Mouse (Mus musculus) layer of hippocampus, adult 9-11 months (tissue): Measurements from ENCODE around the gene Gm12185.
"Not testable (repeated sequence)": the region's sequence is repeated elsewhere in the genome, so short reads cannot be mapped to it uniquely, and the experiment has no call there.

Source experiments
- DNase-seq: peaks from one replicate; pipeline ENCODE4 v3.0.0; 2022

Gm12185 gene

GRCm38 (mm10) chr11:48991740-48992520, at the start of gene Gm12185:
Gm12185 (minus strand) TSS chr11:48992226.
- not testable (repeated sequence) for DNase-seq

GRCm38 (mm10) chr11:49012074-49012473, 20.0 kb upstream of the Gm12185 start:
- not testable (repeated sequence) for DNase-seq

- DNase-seq: not testable (repeated sequence)
Measured at GRCm38 (mm10) chr11:49006785-49007184, 14.8 kb upstream of the Gm12185 start.

- not testable (repeated sequence) for DNase-seq
Measured at GRCm38 (mm10) chr11:49006317-49006716, 14.3 kb upstream of the Gm12185 start.

- DNase-seq: not testable (repeated sequence)
Measured at GRCm38 (mm10) chr11:49000411-49000810, 8.4 kb upstream of the Gm12185 start.

GRCm38 (mm10) chr11:48994018-48994417, 2.0 kb upstream of the Gm12185 start, which contains the start of gene Tgtp1:
Tgtp1 (minus strand) TSS chr11:48994172.
- not testable (repeated sequence) for DNase-seq

- DNase-seq: not testable (repeated sequence)
Measured at GRCm38 (mm10) chr11:48993296-48993695, 1.3 kb upstream of the Gm12185 start.

- not testable (repeated sequence) for DNase-seq
Measured at GRCm38 (mm10) chr11:48989981-48990380, 2.0 kb downstream of the Gm12185 start.

- DNase-seq: not testable (repeated sequence)
Measured at GRCm38 (mm10) chr11:48988219-48988618, 3.8 kb downstream of the Gm12185 start.

GRCm38 (mm10) chr11:48982848-48983247, 9.2 kb downstream of the Gm12185 start:
- not testable (repeated sequence) for DNase-seq

- DNase-seq: not testable (repeated sequence)
Measured at GRCm38 (mm10) chr11:48980052-48980451, 12.0 kb downstream of the Gm12185 start.

GRCm38 (mm10) chr11:48979251-48979650, 12.8 kb downstream of the Gm12185 start, which contains the start of gene 9930111J21Rik1:
9930111J21Rik1 (minus strand) TSS chr11:48979398.
- DNase-seq: not testable (repeated sequence)

GRCm38 (mm10) chr11:48978240-48978939, 13.6 kb downstream of the Gm12185 start, which contains the start of gene Olfr56:
Olfr56 (plus strand) TSS chr11:48978889.
- not testable (repeated sequence) for DNase-seq

- DNase-seq: not testable (repeated sequence)
Measured at GRCm38 (mm10) chr11:48974686-48975085, 17.3 kb downstream of the Gm12185 start.

- DNase-seq: not testable (repeated sequence)
Measured at GRCm38 (mm10) chr11:48946090-48946489, 45.9 kb downstream of the Gm12185 start, which contains the start of gene Psme2b. Psme2b (minus strand) TSS chr11:48946190.

GRCm38 (mm10) chr11:48939286-48939685, 52.7 kb downstream of the Gm12185 start:
- not testable (repeated sequence) for DNase-seq

- DNase-seq: not testable (repeated sequence)
Measured at GRCm38 (mm10) chr11:48935291-48935690, 56.7 kb downstream of the Gm12185 start.

GRCm38 (mm10) chr11:48933923-48934322, 58.1 kb downstream of the Gm12185 start:
- not testable (repeated sequence) for DNase-seq

GRCm38 (mm10) chr11:48933422-48933821, 58.6 kb downstream of the Gm12185 start:
- DNase-seq: not testable (repeated sequence)

- DNase-seq: not testable (repeated sequence)
Measured at GRCm38 (mm10) chr11:48928068-48928467, 64.0 kb downstream of the Gm12185 start.

GRCm38 (mm10) chr11:48926437-48926836, 65.6 kb downstream of the Gm12185 start:
- DNase-seq: not testable (repeated sequence)

- DNase-seq: not testable (repeated sequence)
Measured at GRCm38 (mm10) chr11:48923818-48924217, 68.2 kb downstream of the Gm12185 start.

- DNase-seq: no peak
Measured at GRCm38 (mm10) chr11:48918380-48918779, 73.6 kb downstream of the Gm12185 start.
